Mouse (Mus musculus) gastrocnemius, postnatal 10 days (tissue): ENCODE results near the gene Pdzd3. TPM values are rescaled to one million over a fixed set of nuclear protein-coding genes. Genes with fewer than 3 reads are reported as not detected.
A peak's percentile ranks its signal among the peaks of the same experiment; 100 is the strongest.
"Not testable (repeated sequence)": the region's sequence is repeated elsewhere in the genome, so short reads cannot be mapped to it uniquely, and the experiment has no call there.

Source experiments
- DNase-seq: peaks from one replicate; pipeline ENCODE4 v3.0.0; 2021; ENCODE audit warnings: mixed read lengths
- long read RNA-seq, 2 experiments: library from polyadenylated mRNA; stranded (forward); transcript quantifications; one replicate each; pipeline ENCODE4 v2.0.0; 2021
- total RNA-seq, 2 experiments: library from RNA; stranded (reverse); gene quantifications; 2 replicates each; pipeline ENCODE4 v1.2.3; 2021

The Pdzd3 gene
- 1 to 10 TPM; 1.2 to 1.4 TPM for total RNA-seq
- long read RNA-seq, experiment 1, partial matches to known transcripts, result 2 of 2 reads
- long read RNA-seq, experiment 1, other reads (novel, unspliced or antisense), result 0 of 2 reads
- long read RNA-seq, experiment 2, partial matches to known transcripts, result 2 of 2 reads
- long read RNA-seq, experiment 2, other reads (novel, unspliced or antisense), result 0 of 2 reads

- DNase-seq, result no peak
Observed at GRCm38 (mm10) chr9:44251314-44251713, at the start of gene Pdzd3. Pdzd3 (minus strand) TSS chr9:44251471.

GRCm38 (mm10) chr9:44300001-44300400 lies 48.7 kb upstream of the Pdzd3 start:
- not testable (repeated sequence) for DNase-seq

- no peak for DNase-seq
Observed at GRCm38 (mm10) chr9:44292490-44292889, 41.2 kb upstream of the Pdzd3 start.

- DNase-seq, result no peak
Observed at GRCm38 (mm10) chr9:44288959-44289291, 37.7 kb upstream of the Pdzd3 start.

- DNase-seq, result no peak
Observed at GRCm38 (mm10) chr9:44288076-44288958, 37.0 kb upstream of the Pdzd3 start, which contains the start of gene Abcg4. Abcg4 (minus strand) TSS chr9:44288615.

- DNase-seq, result peak; percentile 34
Observed at GRCm38 (mm10) chr9:44287401-44288075, 36.3 kb upstream of the Pdzd3 start.

- DNase-seq, result no peak
Observed at GRCm38 (mm10) chr9:44287003-44287400, 35.7 kb upstream of the Pdzd3 start.

- no peak for DNase-seq
Observed at GRCm38 (mm10) chr9:44286256-44286850, 35.1 kb upstream of the Pdzd3 start.

GRCm38 (mm10) chr9:44283183-44283582 lies 31.9 kb upstream of the Pdzd3 start:
- no peak for DNase-seq

- no peak for DNase-seq
Observed at GRCm38 (mm10) chr9:44269973-44270372, 18.7 kb upstream of the Pdzd3 start.

GRCm38 (mm10) chr9:44269077-44269476 lies 17.8 kb upstream of the Pdzd3 start:
- DNase-seq, result no peak

- DNase-seq, result no peak
Observed at GRCm38 (mm10) chr9:44268432-44268831, 17.2 kb upstream of the Pdzd3 start, which contains the start of gene Nlrx1. Nlrx1 (minus strand) TSS chr9:44268599.

GRCm38 (mm10) chr9:44268027-44268360 lies 16.7 kb upstream of the Pdzd3 start:
- peak; percentile 96 for DNase-seq

- peak; percentile 41 for DNase-seq
Observed at GRCm38 (mm10) chr9:44267319-44268026, 16.2 kb upstream of the Pdzd3 start.

- DNase-seq, result no peak
Observed at GRCm38 (mm10) chr9:44266478-44267226, 15.4 kb upstream of the Pdzd3 start.

GRCm38 (mm10) chr9:44261388-44261787 lies 10.1 kb upstream of the Pdzd3 start:
- no peak for DNase-seq

GRCm38 (mm10) chr9:44259014-44259413 lies 7.7 kb upstream of the Pdzd3 start:
- DNase-seq, result no peak

GRCm38 (mm10) chr9:44256213-44256612 lies 4.9 kb upstream of the Pdzd3 start:
- no peak for DNase-seq

- DNase-seq, result no peak
Observed at GRCm38 (mm10) chr9:44255136-44255521, 3.9 kb upstream of the Pdzd3 start.

GRCm38 (mm10) chr9:44254508-44255135 lies 3.4 kb upstream of the Pdzd3 start:
- DNase-seq, result no peak

- DNase-seq, result no peak
Observed at GRCm38 (mm10) chr9:44253441-44253840, 2.2 kb upstream of the Pdzd3 start.
